Mouse (Mus musculus): Measurements from ENCODE around the gene Dpm3.

- TF ChIP-seq POLR2A (IDR thresholded peaks at IDR 0.05; ENCODE audit: low read depth, low read length): no peak
- no peak for TF ChIP-seq CTCF (IDR thresholded peaks at IDR 0.05; ENCODE audit: extremely low read depth, insufficient read depth, insufficient read length, insufficient replicate concordance)
Observed at GRCm38 (mm10) chr3:89284261-89284660, 25.1 kb downstream of the Dpm3 start.

Data from spleen, adult 2 months (tissue).